Mouse (Mus musculus) urinary bladder, adult 18-20 months (tissue): ENCODE results near the gene Trp53bp2.

Source experiments
- DNase-seq, 2 experiments: peaks; one replicate each; pipeline ENCODE4 v3.0.0; 2022; ENCODE audit warnings: low spot score in 2 of 2, mixed read lengths in 2 of 2

Trp53bp2 gene

GRCm38 (mm10) chr1:182408243-182408642 is 729 bp upstream of the Trp53bp2 start:
- no peak for DNase-seq

GRCm38 (mm10) chr1:182409401-182410173 is 615 bp downstream of the Trp53bp2 start:
- DNase-seq, result no peak

DNA sequence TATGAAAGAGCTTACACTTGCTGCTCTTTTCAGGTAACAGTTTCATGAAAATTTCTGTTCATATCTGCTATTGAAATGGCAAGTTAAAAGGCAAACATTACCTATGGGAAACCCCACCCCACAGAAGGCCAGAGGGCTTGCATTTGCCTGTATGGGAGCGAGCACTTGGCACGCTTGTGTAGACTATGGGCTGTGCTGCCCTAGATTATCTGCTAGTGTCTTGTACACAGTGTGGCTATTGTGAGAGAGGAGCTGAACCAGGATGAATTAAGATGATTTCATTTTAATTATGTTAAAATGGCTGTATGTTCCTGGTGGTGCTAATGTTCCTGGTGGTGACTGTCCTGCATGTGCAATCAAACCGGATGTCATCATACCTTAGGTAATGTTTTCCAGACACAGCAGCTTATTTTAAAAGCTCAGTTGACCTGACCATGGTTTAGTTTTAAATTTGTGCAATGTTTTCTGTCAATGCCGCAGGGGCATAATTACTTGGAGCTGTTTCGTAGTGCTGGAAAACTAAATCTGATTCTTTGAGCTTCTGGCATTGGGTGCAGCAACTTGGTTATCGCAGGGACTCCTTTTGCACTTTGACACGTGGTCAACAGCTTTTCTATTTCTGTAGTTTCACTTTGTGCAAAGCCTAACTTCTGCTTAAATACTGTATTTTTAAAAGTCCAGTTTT is 3.8 kb downstream of the Trp53bp2 start:
- DNase-seq, result no peak

DNA sequence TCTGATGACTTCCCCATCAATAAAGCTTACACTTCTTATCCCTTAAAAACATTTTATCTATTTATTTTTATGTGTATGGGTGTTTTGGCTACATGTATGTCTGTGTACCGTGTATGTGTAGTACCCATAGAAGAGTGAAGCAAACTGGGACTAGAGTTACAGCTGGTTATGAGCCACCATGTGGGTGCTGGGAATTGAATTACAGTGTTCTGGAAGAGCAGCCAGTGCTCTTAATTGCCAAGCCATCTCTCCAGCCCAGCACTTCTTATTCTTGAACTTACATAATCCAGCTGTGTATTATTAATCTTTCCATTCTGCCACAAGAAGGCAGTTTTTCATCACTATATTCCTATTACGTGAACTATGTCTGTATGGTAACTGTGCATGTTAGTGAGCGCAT is 10.5 kb downstream of the Trp53bp2 start:
- DNase-seq, result no peak

DNA sequence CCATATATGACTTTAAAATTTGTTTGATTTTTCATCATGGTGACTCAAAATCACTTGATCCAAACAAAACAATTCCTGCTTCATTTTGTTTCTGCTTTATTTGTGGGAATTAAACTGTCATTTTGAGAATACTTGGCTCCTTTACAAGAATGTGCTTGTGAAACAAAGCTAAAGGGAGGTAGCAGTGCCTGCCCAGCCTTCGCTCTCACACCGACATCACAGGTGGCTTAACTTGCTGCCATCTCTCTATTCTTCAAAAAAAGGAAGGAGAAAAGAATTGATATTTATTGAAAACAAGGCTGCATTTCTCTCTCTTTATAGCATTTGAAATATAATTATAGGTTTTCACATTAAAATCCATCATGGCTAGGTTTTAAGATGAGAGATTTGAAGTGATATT is 15.3 kb downstream of the Trp53bp2 start:
- DNase-seq, result no peak

DNA sequence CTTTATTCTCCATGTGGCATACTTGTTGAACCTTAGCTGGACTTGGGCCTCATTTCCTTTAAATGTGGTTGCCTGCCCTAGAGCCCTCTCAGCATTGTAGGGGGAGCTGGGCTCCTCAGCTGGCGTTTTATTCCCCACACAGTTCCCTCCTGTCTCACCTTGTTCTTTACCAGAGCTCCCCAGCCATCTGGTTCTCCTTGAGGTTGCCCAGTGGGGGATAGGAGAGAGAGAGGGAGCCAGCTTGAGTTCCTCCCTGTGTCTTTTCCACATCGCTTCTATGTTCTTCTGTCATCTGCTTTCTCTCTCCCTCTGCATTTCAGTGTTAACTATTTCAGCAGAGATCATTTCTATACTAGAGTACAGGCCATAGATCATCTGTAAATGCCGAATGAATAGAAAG is 16.2 kb downstream of the Trp53bp2 start:
- no peak for DNase-seq

DNA sequence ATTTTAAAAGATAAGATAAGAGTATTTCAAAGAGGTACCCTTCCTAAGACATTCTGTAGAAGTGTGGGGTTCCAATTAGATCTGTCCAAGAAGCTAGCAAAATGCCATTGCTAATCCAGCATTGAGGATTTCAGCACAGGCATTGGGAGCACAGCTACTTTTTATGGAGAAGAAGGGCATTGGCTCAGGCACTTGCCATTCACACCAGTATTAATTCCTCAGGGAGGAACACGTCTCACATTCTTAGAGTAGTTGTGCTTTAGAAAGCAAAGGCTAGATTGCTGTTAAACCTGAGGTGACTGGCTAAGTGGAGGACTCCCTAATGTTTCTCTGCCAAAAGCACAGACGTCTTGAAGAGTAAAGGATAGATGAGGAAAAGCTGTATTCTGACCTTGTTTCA is 17.5 kb downstream of the Trp53bp2 start:
- DNase-seq, result no peak

DNA sequence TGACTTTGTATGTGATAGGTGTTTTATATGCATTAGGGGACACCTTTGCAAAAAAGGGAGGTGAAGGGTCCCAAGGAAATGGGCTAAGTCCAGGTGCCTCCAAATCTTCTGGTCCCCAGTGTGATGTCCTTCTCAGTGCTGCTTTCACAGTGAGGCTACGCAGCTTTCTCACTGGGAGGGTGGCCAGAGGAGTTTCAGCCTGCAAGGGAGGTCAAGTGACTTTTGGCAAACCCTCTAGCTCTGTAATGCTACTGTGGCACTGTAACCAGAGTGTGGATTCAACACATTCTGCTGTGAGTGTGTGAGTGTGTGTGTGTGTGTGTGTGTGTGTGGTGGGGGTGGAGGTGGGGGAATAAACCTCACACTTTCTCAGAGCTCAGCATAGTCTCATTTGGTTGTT is 18.5 kb downstream of the Trp53bp2 start:
- peak in 1 of 2 experiments; percentile 16 for DNase-seq

DNA sequence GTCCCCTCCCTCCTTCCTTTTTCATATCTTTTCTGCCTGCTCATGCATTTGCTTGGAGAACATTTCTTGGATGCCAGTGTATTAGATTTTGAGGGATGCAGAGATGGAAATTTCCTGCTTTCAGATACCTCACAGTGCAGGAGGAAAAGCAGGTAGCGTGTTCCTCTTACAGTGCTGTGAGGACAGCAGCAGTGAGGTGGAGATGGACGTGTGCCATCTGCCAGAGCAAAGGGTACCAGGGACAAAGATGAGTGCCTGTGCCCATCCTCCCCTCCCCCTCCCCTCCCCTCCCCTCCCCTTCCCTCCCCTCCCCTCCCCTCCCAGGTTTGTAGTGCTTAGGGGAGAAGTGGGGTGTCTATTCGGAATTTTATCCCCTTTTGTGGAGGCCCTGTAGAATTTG is 20.9 kb downstream of the Trp53bp2 start:
- no peak for DNase-seq

DNA sequence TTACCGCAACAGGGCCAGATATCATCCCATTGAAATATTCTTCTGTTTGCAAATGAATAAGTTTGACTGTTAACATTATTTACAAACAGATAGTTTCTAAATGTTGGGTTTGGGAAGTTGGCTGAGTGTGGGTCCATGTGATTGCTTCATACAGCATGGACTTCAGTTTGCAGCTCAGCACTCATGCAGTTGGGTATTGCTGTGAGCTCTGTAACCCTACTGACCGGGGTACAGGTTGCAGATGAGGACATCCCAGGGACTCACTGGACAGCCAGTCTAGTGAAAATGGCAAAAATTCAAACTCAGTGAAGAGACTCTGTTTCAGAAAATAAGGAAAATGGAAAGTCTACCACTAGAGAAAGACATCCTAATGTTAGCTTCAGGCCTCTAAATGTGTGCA is 21.7 kb downstream of the Trp53bp2 start:
- DNase-seq, result no peak

GRCm38 (mm10) chr1:182432059-182432458 is 23.1 kb downstream of the Trp53bp2 start:
- no peak for DNase-seq

DNA sequence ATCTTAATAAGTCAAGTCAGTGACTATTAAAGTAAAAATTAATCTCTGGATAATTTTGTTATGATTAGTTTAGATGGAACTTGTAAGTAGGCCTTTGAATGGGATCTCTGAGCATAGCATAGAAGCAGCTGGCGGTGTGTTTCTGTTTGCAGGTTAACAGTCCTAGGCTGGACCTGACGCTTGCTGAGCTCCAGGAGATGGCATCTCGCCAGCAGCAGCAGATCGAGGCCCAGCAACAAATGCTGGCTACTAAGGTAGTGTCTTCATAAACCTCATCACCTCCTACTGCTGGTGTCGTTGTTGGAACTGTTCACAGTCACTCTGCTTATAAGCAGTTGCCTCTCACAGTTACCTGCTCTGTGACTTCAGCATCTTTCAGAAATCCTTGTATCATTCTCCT is 27.8 kb downstream of the Trp53bp2 start:
- DNase-seq, result no peak

DNA sequence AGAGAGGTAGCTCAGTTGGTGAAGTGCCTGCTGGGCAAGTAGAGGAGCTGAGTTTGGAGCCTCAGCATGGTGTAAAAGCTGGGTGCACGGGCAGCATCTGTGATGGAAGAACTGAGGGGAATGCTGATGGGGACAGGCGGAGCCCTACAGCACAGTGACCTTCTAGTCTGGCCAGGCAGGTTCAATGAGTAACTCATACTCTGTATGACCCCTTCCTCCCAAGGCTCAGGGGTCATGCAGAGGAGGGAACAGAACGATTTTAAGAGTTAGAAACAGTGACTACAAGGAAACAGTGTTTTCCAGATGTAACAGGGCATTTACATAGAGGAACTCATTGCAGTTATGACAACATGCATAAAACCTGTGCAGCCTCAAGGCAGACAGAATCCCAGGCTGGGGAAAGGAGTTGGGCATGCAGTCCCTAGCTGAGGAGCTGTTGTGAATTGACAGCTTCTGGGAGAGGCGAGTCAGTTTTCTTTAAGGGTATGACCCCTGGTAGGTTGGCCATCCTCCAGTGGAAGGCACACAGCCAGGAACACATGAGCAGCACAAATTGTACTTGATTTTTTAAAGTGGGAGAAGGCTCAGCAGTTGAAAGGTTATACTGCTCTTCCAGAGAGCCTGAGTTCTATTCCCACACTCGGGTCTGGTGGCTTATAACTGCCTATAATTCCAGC is 30.7 kb downstream of the Trp53bp2 start:
- peak in 1 of 2 experiments; percentile 26 for DNase-seq

- DNase-seq, result no peak
These were observed 33.0 kb downstream of the Trp53bp2 start for GRCm38 (mm10) chr1:182441791-182442473.

- DNase-seq, result no peak
These were observed 35.1 kb downstream of the Trp53bp2 start for GRCm38 (mm10) chr1:182444116-182444515.

GRCm38 (mm10) chr1:182448276-182449035 is 39.5 kb downstream of the Trp53bp2 start:
- DNase-seq, result no peak

- DNase-seq, result no peak
These were observed 43.5 kb downstream of the Trp53bp2 start for GRCm38 (mm10) chr1:182452473-182452872.

- no peak for DNase-seq
These were observed 46.1 kb downstream of the Trp53bp2 start for GRCm38 (mm10) chr1:182455080-182455479.

DNA sequence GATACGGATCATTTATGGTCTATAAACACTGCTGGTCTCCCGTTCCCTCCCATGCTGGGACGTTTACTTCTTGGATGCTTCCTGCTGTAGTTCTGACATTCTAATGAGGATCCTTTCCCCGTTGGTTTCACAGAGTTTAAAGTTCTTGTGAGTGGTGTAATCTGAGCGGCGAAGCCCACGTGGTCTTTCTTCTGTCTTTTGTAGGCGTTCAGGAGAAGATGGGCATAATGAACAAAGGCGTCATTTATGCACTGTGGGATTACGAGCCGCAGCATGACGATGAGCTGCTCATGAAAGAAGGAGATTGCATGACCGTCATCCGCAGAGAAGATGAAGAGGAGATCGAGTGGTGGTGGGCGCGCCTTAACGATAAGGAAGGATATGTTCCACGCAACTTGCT is 49.6 kb downstream of the Trp53bp2 start:
- no peak for DNase-seq

GRCm38 (mm10) chr1:182459436-182459835 is 50.5 kb downstream of the Trp53bp2 start:
- DNase-seq, result no peak
